Mouse (Mus musculus) lung, postnatal 0 days (tissue): ENCODE results near the gene Chtop.

ENCODE experiments used
- CTCF ChIP-seq: IDR thresholded peaks from 2 replicates; pipeline ENCODE4 v1.5.1; 2016; ENCODE audit warnings: antibody characterized with exemption, mild to moderate bottlenecking
- EP300 ChIP-seq: IDR thresholded peaks from 2 replicates; pipeline ENCODE4 v1.6.1; 2016; ENCODE audit warnings: antibody characterized with exemption, mild to moderate bottlenecking, control low read depth

- TF ChIP-seq CTCF (no peak), EP300 (no peak)
Measured at GRCm38 (mm10) chr3:90555954-90556353, 46.7 kb upstream of the Chtop start.
